Mouse (Mus musculus) c-Kit-positive CD71-negative TER-119-negative erythroid progenitor cells, embryonic 14.5 days (primary cell): ENCODE data around the gene Pou2f1.

Experiments
- DNase-seq: peaks from one replicate; pipeline ENCODE4 v3.0.0-alpha.2; 2013; ENCODE audit warnings: low read depth

Pou2f1 gene

DNA sequence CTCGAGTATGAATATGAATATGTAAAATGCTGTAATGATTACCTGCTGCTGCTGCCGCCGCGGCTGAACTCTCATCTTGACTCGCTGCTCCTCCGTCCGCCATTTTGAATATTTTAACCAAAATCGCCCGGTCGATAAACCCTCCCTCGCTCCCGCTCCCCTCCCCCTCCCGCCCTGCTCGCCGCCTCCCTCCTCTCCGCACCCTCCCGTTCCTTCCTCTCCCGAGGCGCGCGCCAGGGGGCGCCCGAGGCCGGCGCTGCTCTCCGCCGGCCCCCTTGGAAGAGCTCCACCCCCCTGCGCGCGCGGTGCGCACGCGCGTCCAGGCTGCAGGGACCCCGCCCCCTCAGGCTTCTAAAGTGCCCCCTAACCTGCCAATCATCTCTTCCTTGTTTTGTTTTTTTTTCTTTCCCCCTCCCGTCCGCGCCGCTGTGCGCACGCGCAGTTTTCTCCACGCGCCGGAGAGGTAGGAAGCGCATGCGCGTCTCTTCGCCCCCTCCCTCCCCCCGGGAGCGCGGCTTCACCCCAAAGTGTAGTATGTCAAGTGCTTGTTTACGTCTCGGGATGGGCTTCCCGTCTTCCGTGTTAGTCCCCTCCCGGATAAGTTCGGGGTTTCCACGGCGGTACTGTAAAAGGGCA lies at the start of gene Pou2f1:
TSS of gene Pou2f1 (minus strand) at position 159 of the 636 bp plus-strand sequence.
- DNase-seq, result peak; percentile 97

DNA sequence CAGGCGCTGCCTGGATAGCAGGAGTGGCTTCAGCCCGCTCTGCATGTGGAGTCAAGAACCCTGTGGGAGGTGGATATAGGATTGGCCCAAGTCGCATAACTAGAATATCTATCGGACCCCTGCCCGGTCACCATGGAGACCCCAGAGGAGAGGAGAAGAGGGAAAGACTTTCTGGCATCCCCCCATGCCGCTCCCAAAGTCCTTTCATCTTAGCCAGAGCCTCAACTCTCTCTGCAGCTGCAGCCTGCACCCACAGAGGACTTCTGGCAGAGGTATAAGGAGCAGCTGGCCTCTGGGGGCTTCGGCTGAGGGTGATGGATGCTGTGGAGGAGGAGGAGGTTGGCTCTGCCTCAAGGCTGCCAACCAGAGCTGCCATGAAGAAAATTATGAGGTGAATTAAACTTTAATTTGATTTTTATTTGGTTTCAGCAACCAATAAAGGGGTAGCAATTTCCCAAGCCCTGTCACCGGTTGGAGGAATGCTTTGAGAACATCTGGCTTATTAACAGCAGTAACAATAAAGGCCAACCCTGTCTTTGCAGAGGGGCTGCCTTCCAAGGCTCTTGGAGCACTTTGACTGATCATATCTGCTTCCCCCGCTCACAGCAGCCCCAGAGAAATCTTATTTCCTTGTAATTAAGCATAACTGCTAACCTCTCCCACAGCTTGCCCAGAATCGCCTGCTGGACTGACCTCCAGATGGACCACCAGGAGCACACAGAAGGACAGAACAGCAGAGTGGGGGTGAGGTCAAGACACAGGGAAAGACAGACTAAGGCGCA lies 46.8 kb upstream of the Pou2f1 start:
- no peak for DNase-seq

DNA sequence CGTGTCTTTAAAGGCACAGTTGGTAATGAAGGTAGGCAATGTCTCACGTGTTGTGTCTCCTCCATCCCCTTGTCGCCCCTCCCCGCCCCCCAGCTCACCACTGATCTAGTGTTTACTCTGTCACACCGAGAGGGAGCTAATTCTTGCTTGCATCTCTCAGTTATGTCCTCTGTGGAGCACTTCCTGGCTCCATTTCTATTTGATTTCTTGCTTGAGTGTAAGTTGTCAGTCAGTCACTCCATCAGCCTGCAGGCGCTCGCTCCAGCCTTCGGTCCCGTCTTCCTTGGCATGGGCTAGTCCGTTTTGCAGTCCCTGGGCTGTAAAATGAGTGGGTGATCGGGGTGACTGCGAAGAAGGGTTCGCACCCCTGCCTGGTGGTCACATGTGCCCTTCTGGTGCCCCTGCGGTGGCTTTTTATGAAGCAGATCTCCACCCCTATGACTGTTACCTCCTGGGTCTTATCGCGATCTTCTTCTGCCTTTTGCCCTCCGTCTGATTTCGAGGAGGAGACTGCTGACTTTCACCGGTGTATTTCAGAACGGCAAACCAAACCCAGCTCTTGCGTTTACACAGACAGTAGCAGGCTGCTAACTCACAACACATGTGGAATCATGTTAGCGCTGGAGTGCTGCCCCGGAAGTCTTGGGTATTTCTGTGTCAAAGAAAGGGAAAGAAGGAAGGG lies 45.9 kb upstream of the Pou2f1 start:
- DNase-seq, result no peak

DNA sequence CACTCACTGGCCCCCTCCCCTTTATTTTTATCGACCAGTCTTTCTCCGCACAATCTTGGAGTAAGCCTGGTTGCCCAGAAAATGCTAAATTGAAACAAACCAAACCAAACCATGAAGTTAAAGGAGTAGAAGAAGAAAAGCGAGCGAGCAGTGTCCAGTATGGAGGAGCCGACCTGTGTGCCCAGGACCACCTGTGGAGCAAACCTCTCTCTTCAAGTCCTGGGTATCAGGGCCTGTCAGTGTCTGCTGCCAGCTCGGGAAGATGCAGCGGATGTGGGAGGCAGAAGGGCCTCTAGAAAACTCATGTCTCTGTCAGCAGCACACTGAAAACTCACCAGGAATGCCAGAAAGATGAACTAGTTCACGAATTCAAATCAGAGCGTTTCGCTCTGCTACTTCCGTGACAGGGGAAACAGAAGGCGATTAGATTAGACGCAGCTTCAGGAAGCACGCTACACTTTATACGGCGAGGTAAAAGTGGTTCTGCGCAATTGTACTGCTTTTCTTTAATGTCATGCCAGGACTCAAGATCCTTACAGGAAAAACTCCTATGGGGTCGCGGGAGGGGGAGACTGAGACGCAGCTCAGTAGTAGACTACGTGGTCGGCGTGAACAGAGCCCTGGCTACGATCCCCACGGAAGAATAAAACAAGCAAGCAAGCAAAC lies 45.2 kb upstream of the Pou2f1 start:
- no peak for DNase-seq

DNA sequence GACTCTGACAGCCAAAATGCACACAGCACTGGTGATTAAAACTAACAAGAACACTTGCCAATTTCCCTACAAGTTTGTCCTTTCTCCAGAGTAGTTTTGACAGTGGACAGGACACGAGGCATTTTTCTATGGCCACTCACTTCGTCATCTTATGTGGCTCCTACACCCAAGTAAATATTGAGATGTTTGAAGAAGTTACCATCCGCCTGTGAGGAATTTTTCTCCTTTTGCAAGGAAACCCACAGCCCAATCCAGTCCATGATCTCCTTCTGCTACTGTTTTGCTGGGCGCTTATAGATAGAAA lies 43.4 kb upstream of the Pou2f1 start:
- DNase-seq, result no peak

DNA sequence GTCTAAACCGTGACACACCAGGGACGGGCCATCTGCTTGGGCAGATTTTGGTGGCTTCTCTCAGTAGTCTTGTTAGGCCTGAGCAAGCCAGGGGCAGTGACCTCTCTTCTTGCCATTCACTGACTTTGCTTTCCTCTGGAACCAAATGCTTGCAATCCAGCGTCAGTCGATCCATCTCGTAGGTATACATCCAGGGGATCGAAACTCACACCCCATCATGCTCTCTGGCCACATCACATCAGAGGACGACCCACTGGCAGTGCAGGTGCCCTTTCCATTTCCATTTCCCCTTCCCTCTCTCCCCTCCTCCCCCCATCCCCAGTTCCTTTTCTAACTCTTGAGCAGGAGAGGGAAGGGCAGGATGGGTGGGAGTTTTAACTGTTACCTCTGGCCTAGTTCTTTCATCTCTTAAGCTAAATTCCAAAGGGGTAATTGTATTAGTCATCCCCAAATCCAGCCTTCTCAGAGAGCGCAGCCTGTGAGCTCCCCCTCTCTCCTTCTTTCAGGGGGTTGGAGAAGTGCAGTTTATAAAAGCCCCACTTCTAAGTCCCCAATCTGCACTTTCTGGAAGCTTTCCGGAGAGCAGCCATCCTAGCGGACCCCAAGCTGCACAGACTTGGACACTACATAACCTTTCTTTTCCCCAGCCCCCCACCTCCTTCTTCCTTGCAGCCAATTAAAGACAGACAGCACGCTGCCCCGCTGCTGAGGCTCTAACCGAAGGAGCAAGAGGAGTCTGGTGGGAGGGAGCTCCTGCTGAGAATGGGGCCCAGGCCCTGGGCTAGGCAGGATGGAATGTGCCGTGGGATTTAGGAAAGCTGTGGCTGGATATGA lies 42.8 kb upstream of the Pou2f1 start:
- DNase-seq, result no peak

DNA sequence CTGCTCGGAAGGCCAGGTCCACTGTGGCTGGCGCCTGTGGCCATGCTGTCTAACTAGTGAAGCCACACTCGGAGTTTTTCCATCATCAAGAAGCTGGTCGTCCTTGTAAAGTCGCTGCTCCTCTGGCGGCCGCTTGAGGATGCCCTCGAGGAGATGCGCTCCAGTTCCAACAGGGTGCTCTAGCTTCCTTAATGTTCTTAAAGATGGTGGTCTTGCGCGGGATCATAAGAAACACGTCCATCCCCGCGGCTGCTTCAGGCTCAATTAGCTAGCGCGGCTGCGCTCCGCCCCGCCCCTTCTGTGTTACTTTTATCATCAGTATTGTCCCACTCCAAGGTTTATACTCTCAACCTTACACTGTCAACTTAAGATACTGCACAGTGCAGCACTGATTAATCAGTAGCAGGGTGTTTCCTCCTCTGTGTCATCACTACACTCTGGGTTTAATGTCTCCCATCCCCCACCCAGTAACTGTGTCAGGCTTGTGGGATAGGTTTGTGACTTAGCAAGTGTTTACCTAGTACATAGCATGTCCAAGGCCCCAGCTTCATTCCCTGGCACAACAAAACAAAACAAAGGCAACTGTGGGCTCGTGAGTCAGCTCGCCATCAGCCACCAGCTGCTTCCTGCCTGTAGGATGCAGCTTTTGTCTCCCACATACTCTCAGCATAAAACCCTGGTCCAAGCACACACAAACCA lies 41.1 kb upstream of the Pou2f1 start:
- peak; percentile 35 for DNase-seq

DNA sequence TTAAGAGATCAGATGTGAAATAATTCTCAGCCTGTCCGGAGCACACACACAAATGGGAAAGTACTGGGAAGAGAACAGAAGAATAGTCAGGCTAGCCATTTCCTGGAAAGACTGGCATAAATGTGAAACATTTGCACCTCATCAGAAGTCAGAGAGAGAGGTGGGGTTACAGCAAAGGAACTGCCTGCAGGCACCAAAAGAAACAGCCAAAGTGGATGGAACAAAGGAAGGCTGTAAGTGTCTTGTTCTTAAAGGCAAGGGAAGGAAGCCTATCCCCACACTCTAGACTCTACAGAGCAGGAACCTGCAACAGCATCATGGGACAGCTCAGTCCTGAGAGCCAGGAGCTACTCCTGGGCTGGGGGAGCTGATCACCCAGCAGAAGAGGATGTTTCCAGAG lies 39.0 kb upstream of the Pou2f1 start:
- no peak for DNase-seq

DNA sequence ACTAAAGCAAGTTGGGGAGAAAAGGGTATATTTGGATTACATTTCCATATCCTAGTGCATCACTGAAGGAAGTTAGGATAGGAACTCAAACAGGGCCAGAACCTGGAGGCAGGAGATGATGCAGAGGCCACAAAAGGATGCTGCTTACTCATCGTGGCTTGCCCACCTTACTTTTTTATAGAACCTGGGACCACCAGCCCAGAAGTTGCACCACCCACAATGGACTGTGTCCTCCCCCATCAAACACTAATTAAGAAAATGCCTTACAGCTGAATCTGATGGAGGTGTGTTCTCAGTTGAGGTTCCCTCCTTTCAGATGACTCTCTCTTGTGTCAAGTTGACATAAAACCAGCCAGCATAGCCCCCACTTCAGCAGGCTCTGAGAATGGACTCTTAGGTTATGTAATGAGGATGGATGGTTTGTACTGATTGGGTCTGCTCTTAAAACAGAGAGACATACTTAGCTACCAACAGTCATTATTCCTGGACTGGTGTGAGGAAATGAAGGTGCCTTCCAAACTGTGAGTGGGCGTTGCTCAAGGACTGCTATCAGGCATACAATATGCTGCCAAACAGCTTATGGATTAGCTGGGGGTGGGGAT lies 36.4 kb upstream of the Pou2f1 start:
- no peak for DNase-seq

DNA sequence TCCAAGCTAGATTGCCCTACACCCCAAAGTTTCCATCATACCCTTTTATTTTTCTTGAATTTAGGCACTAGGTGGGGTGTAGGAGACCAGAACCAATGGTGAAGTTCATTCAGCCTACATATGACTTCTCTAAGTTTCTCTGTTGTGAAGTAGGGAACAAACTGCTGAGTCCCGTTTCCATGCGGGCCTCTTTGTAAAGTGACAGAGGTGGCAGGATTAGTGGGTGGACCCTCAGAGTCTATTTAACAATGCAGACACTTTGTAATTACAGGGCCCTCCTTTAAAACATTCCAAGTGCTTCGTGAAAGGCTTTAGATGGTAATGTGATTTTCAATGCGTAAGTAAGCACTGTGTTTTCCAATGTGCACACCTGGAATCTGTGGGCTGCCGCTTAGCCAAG lies 32.6 kb upstream of the Pou2f1 start:
- DNase-seq, result no peak

DNA sequence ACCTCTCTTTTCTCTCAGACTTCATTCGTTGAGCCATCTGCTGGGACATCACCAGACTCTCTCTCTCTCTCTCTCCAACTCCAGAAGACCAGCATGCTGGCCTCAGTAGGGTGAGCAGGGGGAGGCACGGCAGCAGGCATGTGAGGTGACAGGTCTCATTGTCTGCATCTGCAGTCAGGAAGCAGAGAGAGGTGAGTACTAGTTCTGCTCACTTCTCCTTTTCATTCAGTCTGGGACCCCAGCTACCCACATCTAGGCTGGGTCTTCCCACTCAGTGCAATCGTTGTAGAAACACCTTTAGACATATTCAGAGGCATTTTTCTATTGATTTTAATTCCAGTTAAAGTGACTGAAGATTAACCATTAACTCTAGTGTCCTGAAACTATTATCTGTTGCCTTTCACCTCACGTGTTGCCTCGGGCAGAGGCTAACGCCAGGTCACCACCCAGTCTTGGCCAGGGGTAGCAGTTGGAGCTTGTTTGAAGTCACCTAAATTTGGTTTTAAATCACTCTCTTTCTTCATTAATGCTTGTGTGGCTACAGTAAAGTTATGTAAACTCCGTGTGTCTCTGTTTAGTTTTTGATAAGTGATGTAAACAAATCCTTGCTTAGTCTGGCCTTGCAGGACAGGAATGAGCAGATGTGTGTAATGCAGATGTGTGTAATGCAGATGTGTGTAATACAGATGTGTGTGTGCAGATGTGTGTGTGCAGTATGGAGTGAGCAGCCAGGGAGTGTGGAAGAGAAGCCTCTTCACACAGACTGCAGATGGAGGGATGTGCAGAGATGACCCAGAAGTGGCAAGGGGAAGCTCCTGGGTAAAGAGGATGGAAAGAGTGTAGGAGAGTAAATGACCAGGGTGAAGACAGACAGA lies 29.4 kb upstream of the Pou2f1 start:
- no peak for DNase-seq

DNA sequence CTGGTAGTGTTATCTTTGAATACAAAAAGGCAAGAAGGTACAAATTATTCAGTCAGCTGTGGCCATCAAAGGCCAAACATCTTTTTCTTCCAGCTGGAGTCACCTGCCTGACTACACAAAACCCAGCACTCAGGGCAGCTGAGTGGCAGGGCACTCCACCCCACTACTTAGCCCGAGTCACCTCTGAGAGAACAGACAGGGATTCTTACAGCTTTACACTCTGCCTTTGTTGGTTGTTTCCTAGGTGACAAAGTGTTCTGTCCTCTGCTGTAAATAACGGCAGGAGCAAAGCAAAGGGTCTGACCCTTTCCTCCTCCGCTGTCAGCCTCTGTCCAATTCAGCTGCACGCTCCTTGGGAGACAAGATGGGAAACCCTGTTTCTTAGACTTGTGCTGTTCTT lies 21.5 kb upstream of the Pou2f1 start:
- DNase-seq, result no peak

DNA sequence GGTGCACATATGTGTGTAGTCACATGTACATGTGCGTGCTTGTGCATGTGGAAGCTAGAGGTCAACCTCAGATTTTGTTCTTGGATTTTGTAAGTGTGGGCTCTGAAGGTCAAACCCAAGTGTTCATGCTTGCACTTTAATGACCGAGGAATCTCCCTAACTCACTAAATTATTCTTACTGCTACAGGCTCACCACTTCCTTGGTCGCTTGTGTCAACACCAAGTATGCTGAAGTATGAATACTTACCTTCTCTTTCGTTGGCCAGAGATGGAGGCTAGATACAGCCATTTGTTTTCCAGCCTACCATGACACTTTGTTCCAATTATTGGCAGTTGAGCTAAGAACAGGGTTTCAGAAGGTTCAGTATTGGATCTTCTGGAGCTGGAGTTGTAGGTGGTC lies 14.7 kb upstream of the Pou2f1 start:
- no peak for DNase-seq

DNA sequence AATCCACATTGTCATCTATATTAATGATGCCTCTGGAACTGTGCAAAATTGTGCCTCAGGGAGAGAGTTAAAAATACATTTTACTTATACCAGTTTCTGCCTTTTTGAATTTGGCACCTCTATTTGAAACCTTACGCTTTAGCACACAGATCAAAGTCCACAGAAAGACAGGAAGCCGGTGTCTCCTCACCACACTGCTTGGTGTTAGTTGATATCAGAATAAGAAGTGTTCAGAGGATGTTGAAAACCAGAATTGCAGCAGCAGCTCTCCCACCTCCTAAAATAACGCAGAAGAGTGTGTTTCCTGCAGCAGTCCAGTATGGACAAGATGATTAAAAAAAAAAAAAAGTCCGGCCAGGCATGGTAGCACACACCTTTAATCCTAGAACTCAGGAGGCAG lies 13.8 kb upstream of the Pou2f1 start:
- DNase-seq, result no peak

DNA sequence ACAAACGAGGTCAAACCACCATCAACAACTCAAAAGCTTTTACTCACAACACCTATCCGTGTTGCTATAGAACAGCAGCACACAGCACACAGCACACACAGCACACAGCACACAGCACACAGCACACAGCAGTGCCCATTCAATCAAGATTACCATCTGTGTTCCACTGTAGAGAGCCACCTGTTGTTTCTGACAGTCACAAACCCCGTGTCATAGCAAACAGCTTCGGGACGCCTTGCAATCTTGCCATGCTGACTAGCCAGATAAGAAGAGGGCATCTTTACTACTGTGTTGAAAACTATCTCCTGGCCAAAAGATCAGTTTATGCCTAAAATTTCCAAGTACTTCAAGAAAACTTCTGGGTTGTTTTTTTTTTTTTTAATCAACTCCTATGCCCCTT lies 12.1 kb upstream of the Pou2f1 start:
- no peak for DNase-seq

DNA sequence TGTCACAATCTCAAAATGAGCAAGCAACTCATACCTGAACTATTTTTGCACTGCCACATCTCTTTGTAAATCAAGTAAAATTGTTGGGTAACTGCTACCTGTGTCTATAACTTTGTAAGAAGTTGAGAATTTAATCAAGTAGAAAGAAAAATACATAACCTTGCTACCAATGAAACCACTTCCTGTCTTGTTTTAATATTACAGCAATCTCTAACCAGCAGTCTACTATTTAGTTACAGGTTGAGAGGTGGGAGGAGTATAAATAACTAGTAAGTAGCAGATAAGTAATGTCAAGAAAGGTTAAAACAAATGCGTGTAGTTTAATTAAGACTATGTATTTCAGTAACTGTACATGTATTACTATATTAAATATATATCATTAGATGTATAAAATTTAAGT lies 7.6 kb upstream of the Pou2f1 start:
- no peak for DNase-seq

DNA sequence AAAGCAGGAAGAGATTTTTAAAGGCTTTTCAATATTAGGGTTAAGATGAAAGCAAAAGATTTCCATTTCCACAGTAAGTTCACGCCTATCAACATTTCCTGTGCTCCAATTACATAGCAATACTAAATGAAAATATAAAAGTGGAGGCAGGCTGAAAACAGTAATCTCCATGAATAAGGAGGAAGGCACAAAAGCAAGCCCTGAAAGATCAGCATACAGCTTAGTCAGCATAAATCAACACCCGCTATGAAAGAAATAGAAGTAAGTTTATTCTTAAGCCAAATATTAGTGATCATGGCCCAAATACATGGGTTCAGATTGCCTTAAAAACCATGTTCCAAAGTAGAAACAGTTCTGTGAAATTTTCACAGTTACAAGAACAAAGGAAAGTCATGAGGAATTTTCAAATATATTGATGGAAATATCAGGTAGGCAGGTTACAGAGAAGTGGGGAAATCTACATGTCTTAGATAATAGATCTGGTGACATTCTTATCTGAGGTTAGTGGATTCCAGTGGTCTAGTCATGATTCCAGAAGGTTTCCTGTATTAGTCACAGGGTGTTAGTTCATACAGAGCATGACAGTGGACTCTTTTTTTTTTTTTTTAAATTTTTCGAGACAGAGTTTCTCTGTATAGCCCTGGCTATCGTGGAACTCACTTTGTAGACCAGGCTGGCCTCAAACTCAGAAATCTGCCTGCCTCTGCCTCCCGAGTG lies 6.3 kb upstream of the Pou2f1 start:
- DNase-seq, result no peak

DNA sequence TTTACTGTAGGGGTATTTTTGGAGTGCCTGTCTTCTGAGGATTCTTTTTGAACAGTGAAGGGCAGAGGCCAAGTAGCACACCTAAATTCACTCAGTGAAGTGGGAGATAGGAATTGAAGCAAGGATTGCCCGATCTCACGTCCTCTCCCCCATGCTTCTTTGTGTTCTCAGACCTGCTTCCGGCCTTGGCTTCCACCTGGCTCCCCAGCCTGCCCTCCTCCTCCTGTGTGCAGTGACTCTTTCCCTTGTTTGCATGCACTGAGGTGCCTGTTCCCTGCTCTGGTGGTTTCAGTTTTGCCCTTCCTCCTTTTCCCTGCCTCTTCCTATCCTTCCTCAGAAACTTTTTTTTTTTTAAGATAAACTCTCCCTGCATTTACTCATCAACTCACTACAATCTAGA lies 4.5 kb upstream of the Pou2f1 start:
- no peak for DNase-seq
